Mouse (Mus musculus) B cell, adult (primary cell): ENCODE data around the gene Iapp. TPM values are rescaled to one million over a fixed set of nuclear protein-coding genes. Genes with fewer than 3 reads are reported as not detected.

ENCODE experiments used
- total RNA-seq: library from RNA; stranded (reverse); gene quantifications from 4 replicates; pipeline ENCODE4 v1.2.4, GENCODE M21; 2023; ENCODE audit not compliant: inconsistent age

The Iapp gene
- not detected in 4 replicates for total RNA-seq

DNA sequence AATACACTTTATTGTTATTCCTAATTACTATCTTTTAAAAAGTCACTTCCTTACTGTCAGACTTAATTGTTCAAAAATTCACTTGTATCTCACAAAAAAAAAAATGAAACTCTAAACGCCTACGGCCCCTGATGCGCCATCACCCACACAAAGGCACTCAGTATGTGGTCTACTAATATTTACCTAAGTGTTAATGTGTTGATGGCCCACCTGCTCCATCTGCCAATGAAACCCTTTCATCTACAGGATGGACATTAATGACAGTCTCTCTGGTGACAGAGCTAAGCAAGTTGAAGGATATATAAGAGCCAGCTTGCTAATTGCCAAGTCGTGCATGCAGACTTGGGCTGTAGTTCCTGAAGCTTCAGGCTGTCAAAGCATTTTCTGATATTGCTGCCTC lies at the start of gene Iapp:
TSS of gene Iapp (plus strand) at position 326 of the 400 bp plus-strand sequence.

GRCm38 (mm10) chr6:142322881-142323280 lies 24.7 kb downstream of the Iapp start, which contains the start of gene Slco1a5:
TSS of gene Slco1a5 (minus strand) at chr6:142322981.

DNA sequence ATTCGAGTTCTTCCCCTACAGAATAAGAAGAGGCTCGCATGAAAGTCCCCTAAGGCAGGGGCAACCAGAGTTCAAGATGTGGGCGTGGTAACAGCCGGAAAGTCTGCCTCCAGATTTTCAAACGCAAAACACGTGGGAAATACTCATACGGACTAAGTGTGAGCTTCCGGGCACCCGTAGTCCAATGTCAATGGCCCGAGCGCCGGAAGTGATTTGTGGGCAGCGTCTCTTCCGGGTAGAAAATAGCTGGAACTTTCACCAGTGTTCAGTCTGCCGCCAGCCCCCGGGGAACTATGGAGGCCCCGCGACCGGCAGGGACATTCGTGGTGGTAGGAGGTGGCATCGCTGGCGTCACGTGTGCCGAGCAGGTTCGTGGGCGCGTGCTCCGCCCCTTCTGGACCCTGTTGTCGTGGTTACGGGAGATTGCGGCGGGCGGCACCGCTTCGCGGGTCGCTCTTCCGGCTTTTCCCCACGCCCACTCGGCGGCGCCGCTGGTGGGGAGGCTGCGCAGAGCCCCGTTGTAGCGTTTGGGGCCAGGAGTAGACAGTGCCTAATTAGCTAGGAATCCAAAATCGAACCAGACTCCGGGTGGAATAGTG lies 47.3 kb downstream of the Iapp start, which contains the start of gene Pyroxd1:
TSS of gene Pyroxd1 (plus strand) at position 215 of the 599 bp plus-strand sequence.

Other genes starting within 250 kb of the Iapp start
- gene Slco1a6, start 89.9 kb upstream of the Iapp start, total RNA-seq: not detected in 4 replicates
- not detected in 4 replicates for gene Slco1a5, start 24.6 kb downstream of the Iapp start, total RNA-seq
- 20.0 to 25.6 TPM (median 23.3 TPM) in 4 replicates for gene Pyroxd1, start 47.2 kb downstream of the Iapp start, total RNA-seq
- 29.4 to 44.9 TPM (median 32.1 TPM) in 4 replicates for gene Recql, start 88.7 kb downstream of the Iapp start, total RNA-seq
- 12.9 to 21.0 TPM (median 18.7 TPM) in 4 replicates for gene Golt1b, start 88.8 kb downstream of the Iapp start, total RNA-seq
- gene Spx, start 115.0 kb downstream of the Iapp start, total RNA-seq: 0.48 to 0.64 TPM (median 0.48 TPM) in 3 of 4 replicates, not detected in the other
- gene Gys2, start 174.7 kb downstream of the Iapp start, total RNA-seq: not detected in 4 replicates
- 0.90 to 0.96 TPM in 2 of 4 replicates, not detected in the others for gene Ldhb, start 209.5 kb downstream of the Iapp start, total RNA-seq